Mouse (Mus musculus): Measurements from ENCODE around the gene Tmem161a. TPM values are rescaled to one million over a fixed set of nuclear protein-coding genes. Genes with fewer than 3 reads are reported as not detected.

Tmem161a gene
- total and polyA plus RNA-seq, 3 experiments: 48.5 to 73.6 (median 65.0) TPM

- no peaks in the 10 kb centered on the region for H3K36me3 ChIP-seq (replicated peaks in 1 of 2; ENCODE audit: control insufficient read depth in 1 of 2, insufficient read depth in 1 of 2, low read length in 1 of 2)
- no peak overlapping the region for H3K27ac ChIP-seq (ENCODE audit: insufficient read depth, low read depth)
- peak overlapping the region; percentile 70 for H3K4me2 ChIP-seq (ENCODE audit: insufficient read depth, low read depth, poor library complexity, severe bottlenecking)
- H3K9me3 ChIP-seq (replicated peaks; ENCODE audit: low read length): no peaks in the 10 kb centered on the region
- TF ChIP-seq TBP (conservative IDR thresholded peaks at IDR 0.05; ENCODE audit: low read depth, low read length): no peak
- no peak for TF ChIP-seq ZMIZ1 (IDR thresholded peaks at IDR 0.05; ENCODE audit: low read depth, low read length)
- no peak for TF ChIP-seq MYC (IDR thresholded peaks at IDR 0.05; ENCODE audit: low read depth, low read length)
- no peaks in the 10 kb centered on the region for H3K27me3 ChIP-seq (replicated peaks)
- peak overlapping the region; percentile 67 to 87 (median 72) for H3K4me3 ChIP-seq (replicated peaks in 1 of 3; ENCODE audit: low read depth in 2 of 3, low read length in 2 of 3, poor library complexity in 1 of 3)
- no peak for DNase-seq (ENCODE audit: extremely low read depth)
- dilution Hi-C loops (cut with MboI; ENCODE audit: extremely low pct_ligation_motif_present, extremely low pct_unique_long_range_greater_than_20kb, low sequenced_read_pairs): no loop called here
- H3K79me2 ChIP-seq (replicated peaks; ENCODE audit: control insufficient read depth, extremely low read depth, insufficient read depth, poor library complexity, severe bottlenecking): no peaks in the 10 kb centered on the region
- H3K9ac ChIP-seq (ENCODE audit: insufficient read depth, low read depth): peak overlapping the region; percentile 20
- peaks cover 18 to 47% of the 10 kb centered on the region in 2 experiments for H3K4me1 ChIP-seq (ENCODE audit: control insufficient read depth in 1 of 2, insufficient read depth in 2 of 2)
- in situ Hi-C loops (cut with MboI; ENCODE audit: low pct_ligation_motif_present, low pct_unique_long_range_greater_than_20kb, low sequenced_read_pairs): loop anchor here (5.0 kb wide), 1 partner anchor 39 kb away; the partner anchor contains the start of gene Tmem161a
These were observed 39.1 kb downstream of the Tmem161a start for GRCm38 (mm10) chr8:70211275-70211674.

- no peaks in the 10 kb centered on the region for H3K27me3 ChIP-seq (replicated peaks)
- H3K4me2 ChIP-seq (ENCODE audit: insufficient read depth, low read depth, poor library complexity, severe bottlenecking): peak overlapping the region; percentile 70
- DNase-seq (ENCODE audit: extremely low read depth): no peak
- H3K4me1 ChIP-seq (ENCODE audit: control insufficient read depth in 1 of 2, insufficient read depth in 2 of 2): peaks cover 18 to 47% of the 10 kb centered on the region in 2 experiments
- peak overlapping the region; percentile 67 to 87 (median 72) for H3K4me3 ChIP-seq (replicated peaks in 1 of 3; ENCODE audit: low read depth in 2 of 3, low read length in 2 of 3, poor library complexity in 1 of 3)
- H3K9ac ChIP-seq (ENCODE audit: insufficient read depth, low read depth): peak overlapping the region; percentile 20
- dilution Hi-C loops (cut with MboI; ENCODE audit: extremely low pct_ligation_motif_present, extremely low pct_unique_long_range_greater_than_20kb, low sequenced_read_pairs): no loop called here
- no peaks in the 10 kb centered on the region for H3K36me3 ChIP-seq (replicated peaks in 1 of 2; ENCODE audit: control insufficient read depth in 1 of 2, insufficient read depth in 1 of 2, low read length in 1 of 2)
- in situ Hi-C loops (cut with MboI; ENCODE audit: low pct_ligation_motif_present, low pct_unique_long_range_greater_than_20kb, low sequenced_read_pairs): loop anchor here (5.0 kb wide), 1 partner anchor 39 kb away; the partner anchor contains the start of gene Tmem161a
- no peak for TF ChIP-seq UBTF (IDR thresholded peaks at IDR 0.05; ENCODE audit: low read depth, low read length)
- peak; percentile 50 for TF ChIP-seq BHLHE40 (IDR thresholded peaks at IDR 0.05; ENCODE audit: low read depth, low read length)
- 0 out of 2 replicates have a peak, but pooled peaks have one; percentile 9 for TF ChIP-seq MYC (IDR thresholded peaks at IDR 0.05; ENCODE audit: low read depth, low read length)
- no peak for TF ChIP-seq CHD1 (IDR thresholded peaks at IDR 0.05; ENCODE audit: low read depth, low read length)
- TF ChIP-seq PAX5 (IDR thresholded peaks at IDR 0.05; ENCODE audit: low read length): no peak
- TF ChIP-seq JUN (IDR thresholded peaks at IDR 0.05; ENCODE audit: insufficient read depth, low read depth, low read length): no peak
- peak; percentile 89 for TF ChIP-seq MXI1 (IDR thresholded peaks at IDR 0.05; ENCODE audit: low read depth, low read length)
- TF ChIP-seq CTCF (conservative IDR thresholded peaks at IDR 0.05 in 1 of 2, IDR thresholded peaks at IDR 0.05 in 1 of 2; ENCODE audit: low read depth in 2 of 2, low read length in 2 of 2): no peak
- TF ChIP-seq MAZ (IDR thresholded peaks at IDR 0.05; ENCODE audit: low read depth, low read length): no peak
- peak overlapping the region; percentile 30; the same call in 1 of the 2 replicates for H3K27ac ChIP-seq (ENCODE audit: insufficient read depth, low read depth)
- no peaks in the 10 kb centered on the region for H3K9me3 ChIP-seq (replicated peaks; ENCODE audit: low read length)
- no peaks in the 10 kb centered on the region for H3K79me2 ChIP-seq (replicated peaks; ENCODE audit: control insufficient read depth, extremely low read depth, insufficient read depth, poor library complexity, severe bottlenecking)
These were observed 39.6 kb downstream of the Tmem161a start for GRCm38 (mm10) chr8:70211726-70212111.
